Mouse (Mus musculus) small intestine, adult 2 months (tissue): ENCODE results near the gene Dpp6.

ENCODE experiments used
- CTCF ChIP-seq: fragments of 200-500 bp; IDR thresholded peaks from 2 replicates; pipeline ENCODE4 v1.5.1; 2012; ENCODE audit warnings: low read depth, mild to moderate bottlenecking, control low read depth, inconsistent platforms, low read length, moderate library complexity, mixed read lengths; ENCODE audit not compliant: insufficient replicate concordance, insufficient read length; ENCODE audit errors: extremely low read depth
- POLR2A ChIP-seq: fragments of 200-500 bp; IDR thresholded peaks from 2 replicates; pipeline ENCODE4 v1.6.1; 2012; ENCODE audit warnings: low read depth, mild to moderate bottlenecking, control low read depth, inconsistent platforms, low read length, moderate library complexity

GRCm38 (mm10) chr5:27621811-27622210, 804.8 kb downstream of the Dpp6 start:
- TF ChIP-seq CTCF (no peak), POLR2A (no peak)
